Mouse (Mus musculus): Measurements from ENCODE around the gene Otop2.
A peak's percentile ranks its signal among the peaks of the same experiment; 100 is the strongest.

The Otop2 gene

DNA sequence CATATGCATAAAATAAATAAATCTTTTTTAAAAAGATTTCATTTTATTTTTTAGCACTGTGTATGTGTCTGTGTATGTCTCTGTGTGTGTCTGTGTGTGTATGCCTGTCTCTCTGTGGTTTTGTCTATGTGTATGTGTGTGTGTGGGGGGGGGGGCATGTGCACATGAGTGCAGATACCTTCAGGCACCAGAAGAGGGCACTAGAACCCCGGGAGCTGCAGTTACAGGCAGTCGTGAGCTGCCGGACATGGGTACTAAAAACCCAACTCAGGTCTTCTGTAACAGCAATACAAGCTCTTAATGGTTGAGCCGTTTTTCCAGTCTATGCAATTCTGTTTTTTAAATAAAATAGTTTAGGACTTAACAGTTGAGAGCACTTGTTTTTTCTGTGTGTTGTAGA is 6.2 kb upstream of the Otop2 start:
- no peak for DNase-seq

DNA sequence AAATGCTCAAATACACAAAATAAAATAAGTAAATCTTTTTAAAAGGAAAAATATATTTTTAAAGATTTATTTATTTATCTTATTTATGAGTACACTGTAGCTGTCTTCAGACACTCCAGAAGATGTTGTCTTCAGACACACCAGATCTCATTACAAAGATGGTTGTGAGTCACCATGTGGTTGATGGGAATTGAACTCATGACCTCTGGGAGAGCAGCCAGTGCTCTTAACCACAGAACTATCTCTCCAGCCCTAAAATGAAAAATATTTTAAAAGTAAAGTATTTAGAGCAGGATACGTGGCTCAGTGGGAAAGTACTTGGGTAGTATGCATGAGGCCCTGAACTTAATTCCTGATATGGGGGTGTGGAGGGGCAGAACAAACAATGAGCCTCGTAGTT is 5.6 kb upstream of the Otop2 start:
- no peak for DNase-seq

DNA sequence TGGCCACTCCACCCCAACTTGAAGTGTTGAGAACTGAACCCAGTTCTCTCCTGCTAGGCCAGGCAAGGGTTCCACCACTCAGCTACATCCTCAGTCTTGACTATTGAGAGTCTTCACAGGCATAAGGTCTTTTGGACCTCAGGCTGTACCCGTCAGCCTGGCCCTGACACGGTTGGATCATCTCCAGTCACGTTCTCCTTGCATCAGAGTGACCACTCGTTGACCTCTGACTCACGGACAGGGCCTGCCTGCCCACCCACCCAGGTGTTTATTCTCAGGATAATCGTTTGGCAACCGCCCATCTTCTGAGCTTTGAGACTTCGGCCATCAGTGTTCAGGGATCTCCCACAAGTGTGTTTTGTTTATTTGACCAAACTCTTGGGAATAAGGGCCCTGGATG is 3.8 kb upstream of the Otop2 start:
- no peak for DNase-seq

DNA sequence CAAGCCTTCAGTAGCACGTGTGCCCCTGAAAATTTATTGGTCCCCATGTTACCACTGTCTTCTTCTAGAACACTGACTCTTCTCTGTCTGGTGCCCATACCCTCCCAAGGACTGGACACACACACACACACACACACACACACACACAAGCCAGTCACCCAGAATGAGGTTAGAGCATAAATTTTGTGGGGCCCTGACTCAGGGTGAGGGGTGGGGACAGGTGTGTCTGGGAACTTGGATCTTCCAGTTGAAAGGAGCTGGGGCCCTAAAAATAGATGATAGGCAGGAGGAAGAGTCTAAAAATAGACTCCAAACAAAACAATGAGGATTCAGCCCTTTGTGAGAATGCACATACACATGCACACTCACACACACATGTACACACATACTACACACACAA is 1.8 kb downstream of the Otop2 start:
- no peak for DNase-seq

DNA sequence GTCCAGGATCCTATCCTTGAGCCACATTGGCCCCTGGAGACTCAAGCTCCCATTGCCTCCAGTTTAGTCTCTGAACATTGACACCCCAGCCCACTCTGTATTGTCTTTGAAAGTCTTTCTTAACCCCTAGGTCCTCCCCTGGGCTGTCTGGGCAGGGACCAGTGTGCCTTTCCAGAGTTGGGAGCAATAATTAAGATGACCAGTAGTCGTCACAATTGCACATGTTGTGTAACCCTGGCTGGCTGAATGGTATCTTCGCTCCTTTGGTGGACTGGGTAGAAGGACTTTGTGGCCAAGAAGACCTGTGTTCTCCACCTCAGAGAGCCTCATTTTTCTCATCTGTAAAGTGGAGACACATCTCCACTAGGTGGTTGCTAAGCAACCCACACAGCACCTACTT is 7.3 kb downstream of the Otop2 start:
- no peak for DNase-seq

DNA sequence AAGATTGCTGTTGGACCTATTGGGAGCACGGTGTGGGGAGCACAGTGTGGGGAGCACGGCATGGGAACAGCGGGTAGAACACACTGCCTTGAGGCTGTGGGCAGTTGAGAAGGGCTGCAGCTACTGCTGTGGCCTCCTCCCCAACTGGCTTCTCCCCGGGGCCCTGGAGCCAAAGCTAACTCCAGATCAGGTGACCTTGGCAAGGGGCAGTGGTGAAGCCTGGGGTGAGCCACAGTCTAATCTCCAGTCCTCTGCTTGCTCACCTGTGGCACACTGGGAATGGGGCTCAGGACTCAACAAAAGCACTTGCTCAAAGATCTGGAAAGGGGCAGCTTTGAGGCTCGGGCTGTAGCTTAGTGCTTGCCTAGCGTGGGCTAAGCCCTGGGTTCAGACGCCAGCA is 10.2 kb downstream of the Otop2 start:
- no peak for DNase-seq

DNA sequence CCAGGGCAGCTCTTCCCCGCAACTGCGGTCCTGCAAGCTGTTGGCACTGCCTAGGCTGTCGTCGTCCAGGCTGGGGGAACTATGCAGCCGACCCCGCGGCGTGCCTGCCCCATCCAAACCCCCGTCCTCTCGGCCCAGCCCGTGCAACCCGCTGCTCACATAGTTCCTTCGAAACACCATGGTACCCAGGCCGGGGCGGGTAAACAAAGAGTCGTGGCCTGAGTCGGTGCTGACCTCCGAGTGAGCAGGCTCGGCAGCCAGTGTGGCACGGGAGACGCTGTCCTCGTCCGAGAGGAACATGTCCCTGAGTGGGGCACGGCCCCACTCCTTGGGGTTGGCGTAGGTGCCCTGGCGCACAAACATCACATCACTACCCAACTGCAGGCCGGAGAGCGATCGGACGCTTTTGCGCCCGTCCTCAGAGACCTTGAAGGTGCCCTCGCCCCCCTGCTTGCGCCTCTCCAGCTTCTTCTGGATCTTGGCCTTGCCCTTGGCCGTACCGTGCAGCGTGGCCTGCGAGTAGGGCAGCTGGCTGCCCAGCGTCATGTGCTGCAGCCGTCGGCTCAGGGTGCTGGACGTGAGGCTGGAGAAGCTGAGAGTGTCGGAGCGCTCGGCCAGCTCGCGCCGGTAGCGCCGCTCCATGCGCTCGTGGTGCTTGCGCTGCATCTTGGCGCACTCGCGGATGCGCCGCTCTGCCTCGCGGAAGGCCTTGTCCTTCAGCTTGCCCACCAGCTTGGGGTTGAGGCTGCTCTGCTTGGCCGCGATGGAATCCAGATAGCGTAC is 11.5 kb downstream of the Otop2 start:
- DNase-seq, result no peak

DNA sequence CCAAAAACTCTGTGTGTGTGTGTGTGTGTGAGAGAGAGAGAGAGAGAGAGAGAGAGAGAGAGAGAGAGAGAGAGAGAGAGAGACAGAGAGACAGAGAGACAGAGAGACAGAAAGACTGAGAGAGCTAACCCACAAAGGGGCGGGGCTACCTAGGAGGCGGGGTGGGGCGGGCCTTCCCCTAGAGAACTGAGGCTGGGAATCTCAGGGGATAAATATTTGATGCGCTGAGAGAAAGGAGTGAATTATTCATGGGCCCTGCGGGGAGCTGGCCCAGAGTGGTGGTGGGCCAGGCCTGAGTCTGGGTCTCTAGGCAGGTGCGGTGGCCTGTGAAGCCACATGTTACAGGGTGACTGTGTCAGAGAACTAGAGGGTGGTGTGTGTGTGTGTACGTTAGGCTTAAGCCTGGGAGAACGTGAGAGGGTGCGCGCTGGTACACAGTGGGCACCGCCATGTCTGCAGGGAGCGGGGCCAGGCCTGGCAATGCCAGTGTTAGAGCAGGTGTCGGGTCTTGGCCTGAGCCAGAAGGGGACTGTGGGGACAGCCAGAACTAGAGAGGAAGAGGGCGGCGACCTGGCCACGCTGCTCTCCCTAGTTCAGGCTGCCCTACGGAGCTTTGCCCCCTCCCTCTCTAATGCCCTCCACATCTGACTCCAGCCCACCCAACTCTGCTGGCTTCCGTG is 12.9 kb downstream of the Otop2 start:
- DNase-seq, result no peak

DNA sequence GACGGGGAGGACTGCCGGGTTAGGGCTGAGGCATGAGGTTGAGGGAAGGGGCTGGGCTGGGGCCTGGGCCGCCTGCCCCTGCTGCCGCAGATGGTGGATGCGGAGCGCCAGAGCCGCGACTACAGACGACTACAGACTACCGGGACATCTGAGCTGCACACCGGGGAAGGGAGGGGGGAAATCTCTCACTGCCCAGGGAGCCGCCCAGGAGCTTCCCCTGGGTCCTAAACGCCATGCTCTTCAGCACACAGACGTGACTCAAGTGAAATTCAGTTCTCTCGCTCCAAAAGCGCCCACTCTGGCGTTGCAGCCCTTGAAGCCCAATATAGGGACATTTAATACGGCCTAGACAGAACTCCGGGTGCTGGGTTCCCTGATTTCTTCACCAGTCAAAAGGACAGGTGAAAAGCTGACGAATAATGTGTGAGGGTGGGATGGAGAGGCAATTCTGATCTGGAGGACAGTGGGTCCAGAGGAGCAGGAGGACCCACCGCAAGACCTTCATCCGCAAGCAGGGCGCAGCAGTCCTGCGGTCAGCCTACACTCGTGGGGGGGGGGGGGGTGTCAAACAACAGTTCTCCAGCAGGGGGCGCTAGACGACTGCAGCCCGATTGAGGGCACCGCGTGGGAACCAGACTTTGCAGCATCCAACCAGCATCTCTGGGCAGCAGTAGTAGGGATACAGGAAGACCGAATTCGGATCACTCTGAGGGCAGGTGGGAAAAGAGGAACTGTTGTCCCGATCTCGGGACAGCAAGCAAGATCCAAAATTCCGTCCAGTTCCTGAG is 15.1 kb downstream of the Otop2 start, which contains the start of gene Ush1g:
Gene Ush1g, minus strand, starts transcription at position 136 of the 788 bp plus-strand sequence.
- peak; percentile 65 for DNase-seq

DNA sequence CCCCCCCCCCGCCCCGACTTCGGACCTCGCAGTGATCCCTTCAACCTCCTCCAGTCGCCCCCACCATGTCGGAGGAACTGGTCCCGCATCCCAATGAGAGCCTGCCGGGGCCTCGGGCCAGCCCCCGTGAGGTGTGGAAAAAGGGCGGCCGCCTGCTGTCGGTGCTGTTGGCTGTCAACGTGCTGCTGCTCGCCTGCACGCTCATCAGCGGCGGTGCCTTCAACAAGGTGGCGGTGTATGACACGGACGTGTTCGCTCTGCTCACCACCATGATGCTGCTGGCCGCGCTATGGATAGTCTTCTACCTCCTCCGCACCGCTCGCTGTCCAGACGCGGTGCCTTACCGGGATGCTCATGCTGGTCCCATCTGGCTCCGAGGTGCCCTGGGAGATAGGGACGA is 16.4 kb downstream of the Otop2 start:
- DNase-seq, result no peak

DNA sequence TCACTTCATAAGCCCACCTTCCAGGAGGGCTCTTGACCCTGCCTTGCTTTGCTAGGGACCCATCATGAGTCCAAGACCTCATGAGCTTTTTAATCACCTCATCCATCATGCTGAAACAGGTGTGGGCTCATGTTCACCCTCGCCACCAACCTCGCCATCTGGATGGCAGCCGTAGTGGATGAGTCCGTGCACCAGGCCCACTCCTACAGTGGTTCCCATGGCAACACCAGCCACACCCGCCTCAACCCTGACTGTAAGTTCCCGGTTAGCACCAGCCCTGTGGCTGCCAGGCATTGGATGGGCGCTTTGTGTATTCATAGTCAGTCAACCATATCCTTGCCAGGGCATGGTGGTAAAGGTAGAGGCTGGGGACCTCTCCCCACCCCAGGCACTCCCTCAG is 19.8 kb downstream of the Otop2 start:
- no peak for DNase-seq

DNA sequence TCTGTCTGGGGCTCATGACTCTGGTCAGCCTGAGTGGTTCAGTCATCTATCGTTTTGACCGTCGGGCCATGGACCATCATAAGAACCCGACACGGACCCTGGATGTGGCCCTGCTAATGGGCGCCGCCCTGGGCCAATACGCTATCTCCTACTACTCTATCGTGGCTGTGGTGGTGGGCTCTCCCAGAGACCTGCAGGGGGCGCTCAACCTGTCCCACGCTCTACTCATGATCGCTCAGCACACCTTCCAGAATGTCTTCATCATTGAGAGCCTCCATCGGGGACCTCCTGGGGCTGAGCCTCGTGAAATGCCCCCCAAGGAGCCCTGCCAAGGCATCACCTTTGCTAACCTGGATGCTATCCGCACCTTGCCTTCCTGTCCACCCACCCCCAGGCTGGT is 22.4 kb downstream of the Otop2 start:
- DNase-seq, result no peak

DNA sequence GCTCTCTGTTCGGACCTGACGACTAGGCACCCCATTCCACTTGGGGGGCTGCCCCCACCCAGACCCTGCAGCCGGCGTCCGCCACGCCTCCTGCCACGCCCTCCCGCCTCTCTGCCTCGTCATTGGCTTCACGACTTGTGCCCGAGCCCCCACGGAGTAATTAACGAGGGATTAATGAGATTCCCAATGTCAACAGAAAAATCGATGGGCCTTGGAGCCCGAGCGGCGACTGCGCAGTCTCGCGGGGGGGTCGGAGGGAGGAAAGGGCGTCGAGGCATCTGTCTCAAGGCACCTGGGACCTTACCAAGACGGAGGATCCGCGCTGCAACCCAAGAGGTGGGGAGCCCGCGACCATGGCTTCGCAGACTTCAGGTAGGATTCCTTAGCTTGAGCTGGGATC is 27.6 kb downstream of the Otop2 start, which contains the start of gene Otop3:
Gene Otop3, plus strand, starts transcription at position 201 of the 400 bp plus-strand sequence.
- no peak for DNase-seq

DNA sequence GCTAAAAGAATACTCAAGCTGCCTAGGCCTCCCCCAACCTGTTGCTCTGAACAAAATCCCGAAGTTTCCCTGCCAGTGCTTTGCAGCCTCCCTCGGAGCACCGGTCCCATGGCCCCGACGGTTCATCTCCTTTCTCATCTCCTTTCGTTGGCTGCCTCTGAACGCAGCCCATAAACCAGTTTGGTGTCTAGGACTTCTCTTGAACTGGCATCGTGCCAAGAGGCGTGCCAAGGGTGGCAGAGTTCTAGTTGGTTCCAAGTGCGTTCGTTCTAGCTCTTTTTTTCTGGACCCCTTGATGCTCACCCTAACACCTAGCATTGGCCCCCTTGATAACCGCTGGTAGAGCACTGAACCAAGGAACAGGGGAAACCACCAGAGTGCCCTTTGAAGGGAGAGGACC is 28.3 kb downstream of the Otop2 start:
- peak; percentile 32 for DNase-seq

DNA sequence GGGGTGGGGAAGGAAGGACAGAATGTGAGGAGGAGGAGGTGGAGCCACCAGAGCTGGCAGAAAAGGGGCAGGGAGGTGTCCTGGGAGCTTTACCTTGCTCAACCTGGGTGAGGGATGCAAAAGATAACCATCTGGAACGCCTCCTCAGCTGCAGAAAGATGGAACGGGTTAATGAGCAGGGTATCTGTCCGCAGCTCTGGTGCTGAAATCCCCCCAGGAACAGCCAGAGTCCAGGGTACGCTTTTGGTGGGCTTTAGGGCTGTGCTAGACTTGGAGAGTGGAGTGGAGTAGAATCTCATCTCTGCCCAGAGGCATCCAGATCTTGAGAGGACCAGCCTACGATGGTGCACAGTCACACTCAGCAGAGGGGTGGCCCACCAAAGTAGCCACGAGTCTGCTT is 29.2 kb downstream of the Otop2 start:
- DNase-seq, result no peak

DNA sequence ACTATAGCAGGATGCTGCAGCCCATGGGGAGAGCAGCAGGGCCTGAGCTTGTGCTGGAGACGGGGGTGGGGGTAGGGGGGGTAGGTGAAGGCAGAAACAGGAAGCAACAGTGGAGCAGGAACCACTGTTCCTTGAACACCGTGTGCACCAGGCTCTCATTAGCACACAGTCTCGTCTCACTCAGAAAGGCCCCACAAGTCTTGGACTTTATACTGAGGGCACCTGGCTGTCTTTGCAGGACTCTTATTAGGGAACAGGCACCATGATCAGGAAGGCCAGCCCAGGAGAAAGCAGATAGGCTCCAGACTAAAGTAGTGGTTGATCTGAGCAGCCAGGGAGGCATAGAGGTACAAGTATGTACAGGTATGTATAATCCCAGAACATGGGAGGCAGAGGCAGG is 30.4 kb downstream of the Otop2 start:
- DNase-seq, result no peak

DNA sequence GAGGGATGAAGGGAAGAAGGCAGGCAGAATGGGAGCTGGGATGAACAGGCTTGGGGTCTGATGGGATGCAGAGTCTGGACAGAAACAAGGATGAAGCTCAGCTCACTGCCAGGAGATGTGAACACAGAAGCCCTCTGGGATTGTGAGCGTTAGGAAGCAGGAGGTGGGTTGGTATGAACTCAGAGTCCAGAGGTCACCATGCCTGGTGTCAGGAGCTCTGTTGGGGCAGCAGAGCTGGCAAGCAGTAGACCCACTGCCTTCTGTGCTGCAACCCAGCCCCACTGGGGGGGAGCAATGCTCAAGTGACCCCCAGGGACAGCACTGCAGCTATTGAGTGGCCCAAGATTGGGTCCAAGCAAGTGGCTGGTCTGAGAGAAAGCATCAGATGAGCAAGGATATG is 30.9 kb downstream of the Otop2 start:
- DNase-seq, result no peak

DNA sequence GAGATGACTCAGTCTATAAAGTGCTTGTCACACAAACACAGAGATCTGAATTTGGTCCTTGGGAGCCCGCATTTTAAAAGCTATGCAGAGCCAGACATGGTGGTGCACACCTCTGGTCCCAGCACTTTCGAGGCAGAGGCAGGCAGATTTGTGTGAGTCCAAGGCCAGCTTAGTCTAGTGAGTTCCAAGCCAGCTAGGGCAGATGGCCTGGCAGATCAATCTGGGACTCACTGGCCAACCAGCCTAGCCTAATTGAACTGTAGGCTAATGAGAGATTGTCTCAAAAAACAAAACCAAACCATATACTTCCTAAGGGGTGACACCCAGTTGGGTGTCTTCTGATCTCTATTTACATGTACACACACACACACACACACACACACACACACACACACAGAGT is 34.3 kb downstream of the Otop2 start:
- no peak for DNase-seq

DNA sequence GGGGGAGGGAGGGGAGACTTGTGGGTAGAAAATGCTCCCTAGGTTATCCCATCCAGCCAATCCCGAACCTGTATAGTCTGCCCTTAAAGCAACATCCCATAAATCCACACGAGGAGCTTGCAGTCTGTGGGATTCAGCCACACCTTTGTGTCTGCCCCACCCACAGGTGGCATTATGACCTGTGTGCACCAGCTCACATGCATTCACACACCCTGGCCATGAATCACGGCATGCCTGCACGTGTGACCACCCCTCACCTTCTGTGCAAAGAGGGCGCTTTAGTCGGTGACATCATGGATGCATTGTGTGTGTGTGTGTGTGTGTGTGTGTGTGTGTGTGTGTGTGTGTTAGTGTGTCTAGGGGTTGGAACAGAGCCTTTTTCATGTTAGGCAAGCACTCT is 34.9 kb downstream of the Otop2 start:
- DNase-seq, result no peak

DNA sequence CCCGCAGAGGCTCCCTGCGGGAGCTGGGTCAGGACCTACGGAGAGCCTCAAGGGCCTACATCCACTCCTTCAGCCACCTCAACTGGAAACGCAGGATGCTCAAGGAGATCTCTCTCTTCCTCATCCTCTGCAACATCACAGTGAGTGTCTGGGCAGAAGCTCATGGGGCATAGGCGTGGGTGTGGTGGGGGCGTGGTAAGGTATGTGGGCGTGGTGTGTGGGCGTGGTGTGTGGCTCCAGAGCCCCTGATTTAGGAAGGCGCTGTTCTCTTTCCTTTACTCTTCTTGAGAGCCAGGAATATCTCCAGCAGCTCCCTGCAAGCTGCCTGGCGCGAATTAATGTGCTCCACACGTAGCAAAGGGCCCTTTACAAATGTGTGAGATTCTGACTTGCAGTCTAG is 38.0 kb downstream of the Otop2 start:
- DNase-seq, result no peak

DNA sequence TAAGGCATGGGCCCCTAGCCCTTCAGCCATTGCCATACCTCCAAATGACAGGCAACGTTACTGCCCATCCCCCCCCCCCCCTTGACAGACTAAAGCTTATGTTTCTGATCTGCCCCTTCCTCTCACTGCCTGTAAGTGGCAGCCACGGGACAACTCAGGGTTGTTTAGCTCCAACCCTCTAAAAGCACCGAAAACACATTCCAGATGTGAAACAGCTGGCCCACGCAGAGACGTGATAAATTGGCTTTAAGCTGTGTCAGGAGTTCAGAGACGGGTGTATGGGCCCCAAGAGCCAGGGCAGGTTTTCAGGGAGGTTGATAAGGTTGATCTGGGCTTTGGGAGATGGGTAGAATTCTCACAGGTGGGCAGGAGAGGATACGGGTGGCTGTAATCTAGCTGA is 38.6 kb downstream of the Otop2 start:
- DNase-seq, result no peak

DNA sequence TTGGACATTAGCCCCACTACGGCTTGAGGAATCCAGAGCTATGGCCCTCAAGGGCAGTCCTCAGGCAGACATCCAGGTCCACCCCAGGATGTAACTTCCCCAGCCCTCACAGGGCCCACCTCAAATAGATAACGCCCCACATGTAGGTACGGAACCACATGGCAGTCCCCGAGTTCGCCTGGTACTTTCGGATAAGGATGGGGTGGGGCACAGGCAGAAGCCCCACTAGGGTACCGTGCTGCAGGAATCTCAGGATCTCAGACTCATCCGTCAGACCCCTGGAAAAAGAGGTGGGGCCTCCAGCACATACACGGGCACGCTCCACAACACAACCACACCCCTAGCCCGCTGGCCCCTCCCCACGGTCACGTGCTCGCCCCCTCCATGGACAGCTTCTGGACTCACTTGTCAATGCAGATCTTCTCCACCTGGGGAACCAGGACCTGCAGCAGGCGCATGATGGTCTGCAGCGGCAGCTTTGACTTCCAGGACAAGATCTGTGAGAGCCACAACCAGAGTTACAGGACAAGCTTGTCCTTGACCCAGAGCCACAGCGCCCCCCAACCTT is 41.8 kb downstream of the Otop2 start:
- DNase-seq, result no peak

DNA sequence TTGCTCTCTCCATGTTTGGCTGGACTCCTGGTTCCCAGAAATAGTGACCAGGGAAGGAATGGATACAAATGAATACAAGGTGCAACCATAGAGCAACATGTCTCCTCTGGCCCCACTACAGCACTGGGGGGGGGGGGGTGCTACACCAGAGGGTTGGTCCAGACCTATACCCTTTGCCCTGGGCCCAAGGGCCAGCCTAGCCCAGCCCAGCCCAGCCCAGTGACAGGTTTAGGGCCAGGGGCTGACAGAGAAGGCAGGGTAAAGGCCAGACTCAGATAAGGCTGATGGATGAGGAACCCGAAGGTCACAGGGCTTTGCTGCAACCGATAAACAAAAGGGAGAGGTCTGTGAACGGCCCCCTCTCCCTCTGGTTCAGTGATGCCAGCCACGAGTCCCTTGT is 43.0 kb downstream of the Otop2 start:
- no peak for DNase-seq

DNA sequence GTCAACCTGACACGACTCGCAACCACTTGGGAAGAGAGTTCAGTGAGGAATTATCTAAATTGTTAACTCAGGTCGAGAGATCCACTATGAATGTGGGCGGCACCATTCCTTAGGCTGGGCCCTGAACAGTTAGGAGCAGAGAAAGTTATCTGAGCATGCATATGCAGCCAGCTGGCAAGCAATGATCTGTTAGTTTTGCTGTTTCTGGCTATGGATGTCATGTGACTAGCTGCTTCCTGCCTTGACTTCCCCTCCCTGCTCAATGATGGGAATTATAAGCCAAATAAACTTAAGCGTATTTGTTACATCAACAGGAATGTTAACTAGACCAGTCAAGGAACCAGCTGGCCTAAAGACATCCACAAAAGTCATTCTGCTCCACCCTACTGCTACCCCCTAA is 46.4 kb downstream of the Otop2 start:
- DNase-seq, result no peak

All from lung, postnatal 14 days (tissue).